Mouse (Mus musculus): ENCODE results near the gene Actrt3.
"Not testable (repeated sequence)": the region's sequence is repeated elsewhere in the genome, so short reads cannot be mapped to it uniquely, and the experiment has no call there.

Actrt3 gene

GRCm38 (mm10) chr3:30593719-30594485, 5.8 kb downstream of the Actrt3 start:
- in situ Hi-C loops (cut with MboI; ENCODE audit: unreplicated experiment in 2 of 2): loop anchor here (5.0 to 25.0 kb wide), 8 partner anchors 373 to 1782 kb away; partner anchors contain the start of genes Rpl22l1 (in 2 of the 2) and Phc3 (in 1 of the 2)

- in situ Hi-C loops (cut with MboI; ENCODE audit: unreplicated experiment in 2 of 2): loop anchor here (5.0 to 25.0 kb wide), 8 partner anchors 375 to 1780 kb away; partner anchors contain the start of genes Rpl22l1 (in 2 of the 2) and Phc3 (in 1 of the 2)
Measured at GRCm38 (mm10) chr3:30592418-30592853, 7.3 kb downstream of the Actrt3 start.

DNA sequence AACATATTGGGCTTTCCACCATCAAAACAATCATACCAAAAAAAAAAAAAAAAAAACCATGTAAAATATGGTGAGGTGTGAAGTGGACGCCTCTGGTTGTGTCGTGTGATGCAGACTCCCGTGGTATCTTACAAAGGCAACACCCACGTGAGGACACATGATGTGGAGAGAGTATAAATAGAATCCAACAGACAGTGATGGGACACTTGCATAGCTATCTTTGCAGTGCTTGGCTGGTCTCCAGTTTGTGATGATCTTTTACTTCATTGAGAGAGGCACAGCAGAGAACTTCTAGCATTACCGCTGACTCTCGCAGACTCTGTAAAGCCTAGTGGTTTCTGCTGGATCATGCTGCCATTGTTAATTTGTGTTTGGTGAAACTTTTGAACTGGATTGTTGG, 10.9 kb downstream of the Actrt3 start:
- in situ Hi-C loops (cut with MboI; ENCODE audit: unreplicated experiment in 2 of 2): loop anchor here (5.0 to 25.0 kb wide), 4 partner anchors 1013 to 1777 kb away; partner anchors contain the start of gene Rpl22l1 (in 2 of the 2)

- in situ Hi-C loops (cut with MboI; ENCODE audit: unreplicated experiment in 2 of 2): no loop called here
Measured at GRCm38 (mm10) chr3:30573549-30573948, 26.2 kb downstream of the Actrt3 start.

GRCm38 (mm10) chr3:30566333-30566732, 33.4 kb downstream of the Actrt3 start:
- in situ Hi-C loops (cut with MboI; ENCODE audit: unreplicated experiment in 2 of 2): not testable (repeated sequence)

DNA sequence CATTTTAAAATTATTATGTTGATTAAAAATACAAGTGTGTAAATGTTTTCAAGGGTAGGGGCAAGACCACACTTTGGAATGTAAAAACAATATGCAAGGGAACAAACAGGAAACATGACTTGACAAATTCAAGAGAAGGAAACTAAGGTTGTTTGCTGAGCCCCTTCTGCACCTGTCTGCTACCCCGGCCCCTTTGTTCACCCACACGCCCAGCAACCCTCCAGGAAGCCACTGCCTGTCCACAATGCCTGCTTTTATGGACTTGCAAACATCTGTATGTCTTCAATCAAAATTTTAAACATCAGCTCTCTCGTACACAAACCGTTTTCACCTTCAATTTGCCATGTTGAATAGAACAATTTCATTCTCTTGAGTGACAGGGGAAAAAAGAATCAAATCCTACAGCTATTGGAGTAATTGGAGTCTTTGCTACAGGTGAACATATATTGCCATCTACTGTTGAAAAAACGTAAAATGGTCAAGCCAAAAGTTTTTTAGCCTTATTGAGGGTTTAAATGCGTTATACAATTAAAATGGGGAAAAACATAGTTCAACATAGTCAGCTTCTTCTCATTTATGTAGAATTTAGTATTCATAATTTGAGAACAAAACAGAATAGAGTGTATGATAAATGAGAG, 38.9 kb downstream of the Actrt3 start:
- in situ Hi-C loops (cut with MboI; ENCODE audit: unreplicated experiment in 2 of 2): no loop called here

GRCm38 (mm10) chr3:30553741-30554140, 46.0 kb downstream of the Actrt3 start:
- in situ Hi-C loops (cut with MboI; ENCODE audit: unreplicated experiment in 2 of 2): no loop called here

GRCm38 (mm10) chr3:30550218-30550617, 49.5 kb downstream of the Actrt3 start:
- in situ Hi-C loops (cut with MboI; ENCODE audit: unreplicated experiment in 2 of 2): no loop called here

- in situ Hi-C loops (cut with MboI; ENCODE audit: unreplicated experiment in 2 of 2): no loop called here
Measured at GRCm38 (mm10) chr3:30548928-30549327, 50.8 kb downstream of the Actrt3 start.

DNA sequence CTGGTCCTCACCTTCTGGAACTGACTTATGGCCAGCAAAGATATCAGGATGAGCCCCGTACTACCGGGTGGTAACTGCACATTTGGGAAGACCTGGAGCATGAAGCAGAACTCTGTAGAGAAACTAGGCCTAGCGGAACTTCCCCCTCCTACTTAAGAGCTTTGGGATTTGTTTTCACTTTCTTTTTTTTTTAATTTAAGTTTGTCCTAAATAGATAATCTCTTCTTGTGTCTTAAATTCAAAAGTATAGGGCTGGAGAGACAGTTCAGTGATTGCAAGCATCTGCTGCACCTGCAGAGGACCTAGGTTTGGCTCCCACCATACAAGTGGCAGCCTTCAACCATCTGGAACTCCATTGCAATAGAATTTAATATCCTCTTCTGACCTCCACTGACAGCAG, 51.8 kb downstream of the Actrt3 start, which contains the start of gene Mecom:
Gene Mecom (minus strand): TSS at position 101 of the 400 bp plus-strand sequence.
- in situ Hi-C loops (cut with MboI; ENCODE audit: unreplicated experiment in 2 of 2): no loop called here
